Mouse (Mus musculus) thymus, adult 2 months (tissue): ENCODE results near the gene Wdr4.

Source experiments
- CTCF ChIP-seq: fragments of 200-500 bp; IDR thresholded peaks from 2 replicates; pipeline ENCODE4 v1.5.1; 2012; ENCODE audit warnings: mild to moderate bottlenecking, control low read depth, low read length, moderate library complexity, borderline replicate concordance; ENCODE audit not compliant: control insufficient read depth, poor library complexity, insufficient read depth; ENCODE audit errors: extremely low read depth
- POLR2A ChIP-seq: fragments of 200-500 bp; IDR thresholded peaks from 2 replicates; pipeline ENCODE4 v1.6.1; 2012; ENCODE audit warnings: mild to moderate bottlenecking, low read length, control low read depth, moderate library complexity; ENCODE audit not compliant: control insufficient read depth, poor library complexity, insufficient read depth; ENCODE audit errors: extremely low read depth

DNA sequence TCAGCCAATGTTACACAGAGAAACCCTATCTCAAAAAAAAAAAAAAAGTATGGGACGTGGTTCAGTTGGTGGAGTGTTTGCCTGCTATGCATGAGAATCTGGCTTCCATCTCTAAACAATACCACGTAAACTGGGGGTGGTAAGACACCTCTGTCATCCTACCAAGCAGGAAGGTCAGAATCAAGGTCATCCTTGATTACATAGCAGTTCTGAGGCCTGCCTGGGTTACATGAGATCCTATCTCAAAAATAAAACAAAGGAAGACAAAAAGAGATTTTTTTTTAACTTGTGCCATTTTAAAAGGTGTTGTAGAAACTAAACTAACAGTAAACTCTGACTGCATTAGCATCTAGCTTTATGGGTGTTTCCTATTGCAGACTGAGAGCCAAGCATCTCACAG lies 67.0 kb downstream of the Wdr4 start:
- TF ChIP-seq CTCF: no peak
- TF ChIP-seq POLR2A: no peak
